Mouse (Mus musculus) liver, adult 2 months (tissue): ENCODE measurements around the gene Blmh. TPM values are rescaled to one million over a fixed set of nuclear protein-coding genes. Genes with fewer than 3 reads are reported as not detected.
A peak's percentile ranks its signal among the peaks of the same experiment; 100 is the strongest.

ENCODE experiments used
- DNase-seq: peaks from one replicate; pipeline ENCODE4 v3.0.0-alpha.2; 2011; ENCODE audit warnings: low read depth, low spot score; ENCODE audit errors: extremely low read depth
- H3K27ac ChIP-seq: fragments of 200-500 bp; replicated peaks from 2 replicates; pipeline ENCODE4 v1.5.1; 2012; ENCODE audit warnings: low read depth, mild to moderate bottlenecking, control low read depth, inconsistent platforms, low read length; ENCODE audit not compliant: insufficient read depth
- H3K27me3 ChIP-seq: fragments of 200-500 bp; 2 replicates; pipeline ENCODE4 v1.6.1; 2012; ENCODE audit warnings: mild to moderate bottlenecking, moderate library complexity, low read length, inconsistent platforms; ENCODE audit not compliant: control insufficient read depth, insufficient read depth
- H3K36me3 ChIP-seq: fragments of 200-500 bp; 2 replicates; pipeline ENCODE4 v1.6.1; 2012; ENCODE audit warnings: low read length, inconsistent platforms; ENCODE audit not compliant: control insufficient read depth, insufficient read depth
- H3K4me1 ChIP-seq: fragments of 200-500 bp; 2 replicates; pipeline ENCODE4 v1.6.1; 2011; ENCODE audit warnings: low read length; ENCODE audit not compliant: control insufficient read depth, insufficient read depth
- H3K4me3 ChIP-seq: fragments of 200-500 bp; 2 replicates; pipeline ENCODE4 v1.5.1; 2011; ENCODE audit warnings: low read depth, mild to moderate bottlenecking, control low read depth, low read length, moderate library complexity; ENCODE audit not compliant: insufficient read depth
- H3K79me2 ChIP-seq: fragments of 200-500 bp; 2 replicates; pipeline ENCODE4 v1.6.1; 2012; ENCODE audit warnings: inconsistent platforms, mild to moderate bottlenecking, low read length, moderate library complexity; ENCODE audit not compliant: control insufficient read depth, insufficient read depth
- H3K9ac ChIP-seq: fragments of 200-500 bp; 2 replicates; pipeline ENCODE4 v1.6.1; 2012; ENCODE audit warnings: low read depth, mild to moderate bottlenecking, control low read depth, inconsistent platforms, low read length
- CTCF ChIP-seq: fragments of 200-500 bp; IDR thresholded peaks from 2 replicates; pipeline ENCODE4 v1.5.1; 2011; ENCODE audit warnings: low read depth, low read length, control low read depth
- POLR2A ChIP-seq: fragments of 200-500 bp; IDR thresholded peaks from 2 replicates; pipeline ENCODE4 v1.6.1; 2011; ENCODE audit warnings: low read length, control low read depth; ENCODE audit not compliant: insufficient read depth; ENCODE audit errors: extremely low read depth
- WGBS: fragments of 180-500 bp; shearing (Covaris S2); methylation state at CpG from one replicate; pipeline ENCODE4 v1.1.7; 2018; 5-methylcytosine and 5-hydroxymethylcytosine counted together
- polyA plus RNA-seq: library from polyadenylated mRNA; depleted of rRNA; stranded (reverse); fragments of >200 nt; gene quantifications from 2 replicates; pipeline ENCODE4 v1.2.3, GENCODE M21; 2012; rRNA removed
- total RNA-seq: library from RNA; depleted of rRNA; stranded (reverse); fragments of >200 nt; gene quantifications from 2 replicates; pipeline ENCODE4 v1.2.3, GENCODE M21; 2014; rRNA removed

Blmh gene
- total RNA-seq: 43.6 and 45.8 TPM in 2 replicates
- 8.6 and 10.3 TPM in 2 replicates for polyA plus RNA-seq

DNA sequence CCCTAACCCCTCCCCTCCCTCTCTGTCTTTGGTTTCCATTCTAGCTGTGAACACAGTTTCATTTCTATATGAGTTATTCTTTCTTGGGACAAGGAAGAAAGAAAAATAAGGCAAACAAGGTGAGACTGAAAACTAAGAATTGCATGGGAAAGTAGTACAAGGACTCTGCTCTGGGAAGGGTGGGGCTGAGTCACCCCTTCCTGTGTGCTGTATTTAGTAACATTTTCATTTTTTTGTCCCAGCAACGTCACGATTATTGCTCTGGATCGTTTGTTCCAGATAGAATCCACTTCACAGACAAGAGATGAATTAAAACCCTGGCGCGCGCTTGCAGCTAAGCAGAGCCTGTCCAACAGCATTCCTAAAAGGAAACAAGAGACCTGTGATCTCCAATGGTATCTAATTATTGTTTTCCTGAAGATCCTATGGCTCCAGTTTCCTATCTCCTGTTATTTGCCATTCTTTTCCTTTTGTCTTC is at the start of gene Blmh:
Blmh (plus strand) TSS at position 51 of the 478 bp plus-strand sequence.
- WGBS: 69% methylated on average over 6 of the region's 6 CpGs
- H3K27ac ChIP-seq: no peak within 1 kb of the TSS
- DNase-seq: no peak
- H3K9ac ChIP-seq: no peak within 1 kb of the TSS
- peaks cover 2% of the 10 kb centered on the region; the same call in 1 of the 2 replicates for H3K4me1 ChIP-seq
- no peak for TF ChIP-seq POLR2A
- no peak for TF ChIP-seq CTCF
- no peaks in the 10 kb centered on the region for H3K27me3 ChIP-seq
- H3K79me2 ChIP-seq: no peaks in the 10 kb centered on the region
- H3K36me3 ChIP-seq: no peaks in the 10 kb centered on the region; the same call in 1 of the 2 replicates
- H3K4me3 ChIP-seq: no peak within 1 kb of the TSS

DNA sequence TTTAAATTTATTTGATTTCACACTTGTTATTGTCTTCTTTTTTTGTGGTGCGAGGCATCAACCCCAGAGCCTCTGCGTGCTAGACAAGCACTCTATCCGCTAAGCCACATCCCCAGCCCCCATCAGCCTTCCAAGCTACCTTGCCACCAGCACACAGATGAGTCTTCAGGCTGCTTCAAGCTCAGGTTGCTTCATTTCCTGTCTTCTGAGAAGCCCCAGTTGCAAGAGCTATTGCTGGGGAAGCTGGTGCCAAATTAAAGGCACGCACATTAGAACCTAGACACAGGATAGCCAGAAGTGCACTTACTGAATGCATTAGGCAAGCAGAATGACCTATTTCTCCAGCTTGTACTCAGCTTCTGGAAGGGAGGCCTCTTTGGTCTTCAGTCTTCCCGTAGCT is 44.8 kb upstream of the Blmh start:
- H3K27me3 ChIP-seq: no peaks in the 10 kb centered on the region
- TF ChIP-seq CTCF (no peak), POLR2A (no peak)
- H3K4me1 ChIP-seq: no peaks in the 10 kb centered on the region; the same call in 1 of the 2 replicates
- H3K36me3 ChIP-seq: no peaks in the 10 kb centered on the region
- no peak overlapping the region for H3K4me3 ChIP-seq
- DNase-seq: no peak
- 92% methylated on average over 5 of the region's 5 CpGs for WGBS
- no peak overlapping the region for H3K27ac ChIP-seq
- H3K79me2 ChIP-seq: no peaks in the 10 kb centered on the region
- H3K9ac ChIP-seq: no peak overlapping the region

DNA sequence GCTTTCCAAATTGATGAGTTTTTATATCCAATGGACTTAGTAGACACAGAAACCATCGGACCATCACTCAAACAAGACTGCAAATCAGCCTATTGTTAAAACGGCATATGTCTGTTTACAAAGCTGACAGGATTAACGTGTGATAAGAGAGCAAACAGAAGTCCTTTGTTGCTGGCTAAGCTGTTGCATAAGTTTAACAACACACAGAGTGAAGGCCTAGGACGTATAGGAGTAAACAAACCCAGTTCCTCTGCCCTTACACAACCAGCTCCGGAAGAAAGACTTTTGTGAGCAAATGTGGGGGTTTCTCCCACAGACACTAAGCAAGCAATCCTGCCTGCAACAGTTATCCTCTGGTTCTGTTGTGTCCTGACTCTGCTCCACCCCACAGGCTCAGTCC is 40.2 kb upstream of the Blmh start:
- Histone ChIP-seq H3K27me3 (no peaks in the 10 kb centered on the region), H3K27ac (no peak overlapping the region), H3K9ac (no peak overlapping the region), H3K4me1 (no peaks in the 10 kb centered on the region), H3K36me3 (no peaks in the 10 kb centered on the region), H3K79me2 (no peaks in the 10 kb centered on the region), H3K4me3 (no peak overlapping the region)
- TF ChIP-seq CTCF (no peak), POLR2A (no peak)
- WGBS: 32% methylated on average over 5 of the region's 5 CpGs
- no peak for DNase-seq

DNA sequence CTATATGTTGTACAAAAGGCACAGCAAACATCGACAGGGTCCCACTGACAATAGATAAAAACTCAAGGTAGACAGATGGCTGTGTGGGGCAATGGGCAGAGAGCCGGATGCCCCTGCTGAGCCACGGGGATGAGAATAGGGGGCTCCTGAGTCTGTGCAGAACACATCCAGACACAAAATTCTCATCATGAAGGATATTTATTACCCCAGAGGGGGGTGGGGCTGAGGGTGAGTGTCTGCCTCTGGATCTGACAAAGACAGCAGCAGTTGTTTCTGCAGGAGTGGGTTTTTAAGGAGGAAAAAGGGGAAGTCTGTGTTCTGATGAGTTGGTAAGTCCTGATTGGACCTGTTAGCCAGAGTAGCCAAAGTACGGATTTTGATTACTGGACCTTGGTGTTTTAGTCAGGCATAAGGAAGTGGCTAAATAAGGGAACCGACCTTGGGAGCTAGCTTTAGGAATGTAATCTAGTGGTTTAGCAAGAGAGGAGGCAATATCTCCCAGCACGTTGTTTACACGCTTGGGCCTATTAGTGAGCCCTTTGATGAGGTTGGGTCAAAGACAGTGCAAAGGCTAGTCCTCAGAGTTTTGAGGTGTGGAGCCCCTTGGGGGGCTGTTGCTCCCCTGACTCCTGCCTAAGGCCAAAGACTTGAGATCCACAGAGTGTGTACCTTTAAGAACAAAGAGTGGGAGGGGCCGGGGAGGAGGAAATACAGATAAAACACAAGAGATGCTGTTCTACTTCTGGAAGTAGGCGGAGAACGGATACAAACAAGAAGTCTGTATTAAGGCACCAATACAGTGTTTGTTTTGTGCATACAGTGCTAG is 35.1 kb upstream of the Blmh start:
- H3K4me1 ChIP-seq: no peaks in the 10 kb centered on the region
- H3K9ac ChIP-seq: no peak overlapping the region
- H3K4me3 ChIP-seq: no peak overlapping the region
- H3K27ac ChIP-seq: peak overlapping the region; percentile 63
- TF ChIP-seq CTCF (no peak), POLR2A (no peak)
- DNase-seq: peak; percentile 26
- WGBS: 50% methylated on average over 10 of the region's 10 CpGs
- no peaks in the 10 kb centered on the region for H3K27me3 ChIP-seq
- no peaks in the 10 kb centered on the region for H3K79me2 ChIP-seq
- no peaks in the 10 kb centered on the region for H3K36me3 ChIP-seq

DNA sequence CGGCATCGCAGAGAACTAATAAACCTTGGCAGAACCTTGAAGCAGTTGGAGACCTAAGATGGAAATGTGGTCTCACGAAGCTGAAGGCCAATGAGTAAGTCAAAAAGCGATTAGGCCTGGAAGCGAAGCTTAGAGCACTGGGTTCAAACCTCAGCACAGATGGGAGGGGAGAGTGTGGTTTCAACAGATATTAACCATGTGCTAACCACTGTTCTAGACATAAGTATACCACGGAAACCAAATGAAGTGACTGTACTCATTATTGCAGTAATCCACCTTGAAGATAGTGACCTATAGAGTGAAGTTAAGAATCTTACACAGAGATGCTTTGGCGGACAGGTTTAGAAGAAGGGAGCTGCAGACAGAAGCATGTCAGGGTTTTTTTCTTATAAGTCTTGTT is 33.4 kb upstream of the Blmh start:
- Histone ChIP-seq H3K36me3 (no peaks in the 10 kb centered on the region), H3K9ac (no peak overlapping the region), H3K4me1 (no peaks in the 10 kb centered on the region), H3K27ac (no peak overlapping the region), H3K4me3 (no peak overlapping the region), H3K27me3 (no peaks in the 10 kb centered on the region), H3K79me2 (no peaks in the 10 kb centered on the region)
- DNase-seq: no peak
- WGBS: 96% methylated on average over 7 of the region's 7 CpGs
- TF ChIP-seq CTCF: no peak
- TF ChIP-seq POLR2A: no peak
